Mouse (Mus musculus) bone marrow macrophage, adult 2 months (primary cell): ENCODE measurements around the gene Pla2r1.

Source experiments
- CTCF ChIP-seq: IDR thresholded peaks from 2 replicates; pipeline ENCODE4 v1.5.1; 2012; ENCODE audit warnings: low read depth, mild to moderate bottlenecking, low read length, moderate library complexity
- POLR2A ChIP-seq: IDR thresholded peaks from 2 replicates; pipeline ENCODE4 v1.6.1; 2012; ENCODE audit warnings: mild to moderate bottlenecking, low read depth, low read length, borderline replicate concordance

GRCm38 (mm10) chr2:60384763-60385085, 168.4 kb downstream of the Pla2r1 start:
- no peak for TF ChIP-seq POLR2A
- TF ChIP-seq CTCF, result no peak
